Comparison of ENCODE assay signal across 8 mouse cellular contexts in genomic region chr5:135994725-135995687, GRCm38 (mm10). TPM values are rescaled to one million over a fixed set of nuclear protein-coding genes. Genes with fewer than 3 reads are reported as not detected.
A peak's percentile ranks its signal among the peaks of the same experiment; 100 is the strongest.
DNase-seq lines count a peak whose midpoint lies in the region; ATAC-seq and TF ChIP-seq lines count a peak whose summit lies in the region.

Gene Dtx2 (plus strand): TSS chr5:135994800.

- intact Hi-C loops in heart, postnatal 10 days (cut with DNase I) = no loop called here

- no peaks in the 10 kb centered on the region for H3K9me3 ChIP-seq in E14TG2a.4 (ENCODE audit: low read length)
- H3K9me3 ChIP-seq in forebrain, embryonic 13.5 days (replicated peaks) = no peaks in the 10 kb centered on the region
- no peaks in the 10 kb centered on the region for H3K9me3 ChIP-seq in liver, postnatal 0 days (ENCODE audit: low read length)
- no peaks in the 10 kb centered on the region for H3K9me3 ChIP-seq in neural tube, embryonic 14.5 days (ENCODE audit: control insufficient read depth, low read length)

- H3K36me3 ChIP-seq in E14TG2a.4 (ENCODE audit: insufficient read depth, low read length) = peaks cover 40% of the 10 kb centered on the region
- H3K36me3 ChIP-seq in forebrain, embryonic 13.5 days (ENCODE audit: poor library complexity, severe bottlenecking) = peaks cover 36% of the 10 kb centered on the region
- H3K36me3 ChIP-seq in liver, postnatal 0 days (replicated peaks; ENCODE audit: insufficient read depth, low read length) = 0 out of 2 replicates have a peak, but pooled peaks cover 13% of the 10 kb centered on the region
- H3K36me3 ChIP-seq in neural tube, embryonic 14.5 days (ENCODE audit: control insufficient read depth, insufficient read depth, low read length) = peaks cover 3% of the 10 kb centered on the region; the same call in 1 of the 2 replicates

- H3K4me3 ChIP-seq in E14TG2a.4 (replicated peaks; ENCODE audit: low read length) = peak within 1 kb of the TSS; percentile 89
- H3K4me3 ChIP-seq in forebrain, embryonic 13.5 days = peak within 1 kb of the TSS; percentile 77
- peak within 1 kb of the TSS; percentile 68 for H3K4me3 ChIP-seq in liver, postnatal 0 days (ENCODE audit: low read depth, low read length)
- peak within 1 kb of the TSS; percentile 63 for H3K4me3 ChIP-seq in neural tube, embryonic 14.5 days (ENCODE audit: low read depth, low read length)

- no peak for TF ChIP-seq CTCF in E14TG2a.4 (conservative IDR thresholded peaks at IDR 0.05; ENCODE audit: low read length)
- peak; percentile 33; the same call in 1 of the 2 replicates for TF ChIP-seq CTCF in liver, postnatal 0 days (IDR thresholded peaks at IDR 0.05; ENCODE audit: low read depth)

- H3K4me2 ChIP-seq in forebrain, embryonic 13.5 days = peak within 1 kb of the TSS; percentile 82
- H3K4me2 ChIP-seq in liver, postnatal 0 days (ENCODE audit: low read depth, low read length) = peak within 1 kb of the TSS; percentile 93
- peak within 1 kb of the TSS; percentile 59 for H3K4me2 ChIP-seq in neural tube, embryonic 14.5 days (ENCODE audit: low read depth, low read length)

- peak; percentile 80 for DNase-seq in c-Kit-positive CD71-positive TER-119-positive erythroid progenitor cells, embryonic 14.5 days (ENCODE audit: low spot score)
- peak; percentile 95 to 96 for DNase-seq in heart, postnatal 10 days
- peak; percentile 57 for DNase-seq in large intestine, adult 2 months (ENCODE audit: low read depth, low spot score)
- peak; percentile 88 for DNase-seq in liver, postnatal 0 days
- peak; percentile 94 for DNase-seq in testis, postnatal 10 days (ENCODE audit: low spot score)

- no peak for TF ChIP-seq EP300 in liver, postnatal 0 days (IDR thresholded peaks at IDR 0.05; ENCODE audit: low read depth)

- H3K4me1 ChIP-seq in E14TG2a.4 (replicated peaks; ENCODE audit: low read depth, low read length) = peaks cover 50% of the 10 kb centered on the region
- H3K4me1 ChIP-seq in forebrain, embryonic 13.5 days = peaks cover 16% of the 10 kb centered on the region
- H3K4me1 ChIP-seq in liver, postnatal 0 days (ENCODE audit: insufficient read depth) = peaks cover 9% of the 10 kb centered on the region
- H3K4me1 ChIP-seq in neural tube, embryonic 14.5 days (ENCODE audit: control insufficient read depth, insufficient read depth, low read length) = peaks cover 5% of the 10 kb centered on the region

- peak within 1 kb of the TSS; percentile 92 for H3K9ac ChIP-seq in forebrain, embryonic 13.5 days
- H3K9ac ChIP-seq in liver, postnatal 0 days (replicated peaks) = peak within 1 kb of the TSS; percentile 77
- H3K9ac ChIP-seq in neural tube, embryonic 14.5 days (replicated peaks; ENCODE audit: low read depth, low read length) = peak within 1 kb of the TSS; percentile 69

- under 1% methylated on average over 47 of the region's 47 CpGs for WGBS in forebrain, embryonic 13.5 days
- 1% methylated on average over 47 of the region's 47 CpGs for WGBS in large intestine, adult 2 months
- 2% methylated on average over 47 of the region's 47 CpGs for WGBS in liver, postnatal 0 days (ENCODE audit: insufficient replicate concordance)
- 1% methylated on average over 47 of the region's 47 CpGs for WGBS in neural tube, embryonic 14.5 days

- peak; percentile 97 for ATAC-seq in forebrain, embryonic 13.5 days
- ATAC-seq in liver, postnatal 0 days = peak; percentile 95
- ATAC-seq in neural tube, embryonic 14.5 days (ENCODE audit: low read depth) = peak; percentile 95

- H3K27me3 ChIP-seq in E14TG2a.4 (ENCODE audit: insufficient read depth, low read length) = no peaks in the 10 kb centered on the region; the same call in 1 of the 2 replicates
- H3K27me3 ChIP-seq in forebrain, embryonic 13.5 days = no peaks in the 10 kb centered on the region
- H3K27me3 ChIP-seq in liver, postnatal 0 days (ENCODE audit: insufficient read depth, low read length) = no peaks in the 10 kb centered on the region
- H3K27me3 ChIP-seq in neural tube, embryonic 14.5 days (ENCODE audit: control insufficient read depth, insufficient read depth, low read length) = no peaks in the 10 kb centered on the region

- peak within 1 kb of the TSS; percentile 74 for H3K27ac ChIP-seq in forebrain, embryonic 13.5 days
- H3K27ac ChIP-seq in liver, postnatal 0 days (ENCODE audit: low read depth) = peak within 1 kb of the TSS; percentile 79
- peak within 1 kb of the TSS; percentile 81 for H3K27ac ChIP-seq in neural tube, embryonic 14.5 days (ENCODE audit: low read depth, low read length)

RNA-seq across cellular contexts. Expression of gene Dtx2, which starts in this region (rescaled TPM):
- polyA plus RNA-seq in forebrain, embryonic 13.5 days (2015; fragmentation: Nextera tagmentation; extraction: Ambion mirVana) = 25.5 and 27.2 TPM in 2 replicates
- 10 to 100 TPM in 1 of 2 experiments, 1 to 10 TPM in 1; 9.5 to 10.7 TPM for total RNA-seq in heart, postnatal 10 days (2021)
- polyA plus RNA-seq in large intestine, adult 2 months (2012; rRNA removed) = 10.1 and 13.6 TPM in 2 replicates
- polyA plus RNA-seq in liver, postnatal 0 days (2015; fragmentation: Nextera tagmentation; extraction: Ambion mirVana) = 4.8 and 4.9 TPM in 2 replicates
- 18.9 and 23.3 TPM in 2 replicates for polyA plus RNA-seq in neural tube, embryonic 14.5 days (2014; fragmentation: Nextera tagmentation; extraction: Ambion mirVana)

Comparison
In these comparisons a context has a peak if more than half of its experiments do, and no peak if none do; other contexts are left out.
1. Peak in every context shown above with its lines: DNase-seq, ATAC-seq, H3K4me3 ChIP-seq and H3K27ac ChIP-seq.